Mouse (Mus musculus) neural tube, embryonic 14.5 days (tissue): Measurements from ENCODE around the gene Plcl2. TPM values are rescaled to one million over a fixed set of nuclear protein-coding genes. Genes with fewer than 3 reads are reported as not detected.
"Not testable (repeated sequence)": the region's sequence is repeated elsewhere in the genome, so short reads cannot be mapped to it uniquely, and the experiment has no call there.

Experiments
- ATAC-seq: fragments of 200-750 bp; cut with Nextera tagmentation; 2 replicates; pipeline ENCODE4 v1.8.0; 2017; ENCODE audit warnings: low read depth, mild to moderate bottlenecking, moderate TSS enrichment, moderate library complexity
- H3K27ac ChIP-seq: fragments of 300-500 bp; sonication (generic); 2 replicates; pipeline ENCODE4 v1.5.1; 2014; ENCODE audit warnings: low read depth, mild to moderate bottlenecking, control low read depth, low read length, moderate library complexity, mixed read lengths
- H3K27me3 ChIP-seq: fragments of 300-500 bp; sonication (generic); 2 replicates; pipeline ENCODE4 v1.6.1; 2014; ENCODE audit warnings: low read length; ENCODE audit not compliant: control insufficient read depth, insufficient read depth
- H3K36me3 ChIP-seq: fragments of 300-500 bp; sonication (generic); 2 replicates; pipeline ENCODE4 v1.6.1; 2014; ENCODE audit warnings: low read length, mixed read lengths; ENCODE audit not compliant: control insufficient read depth, insufficient read depth
- H3K4me1 ChIP-seq: fragments of 300-500 bp; sonication (generic); 2 replicates; pipeline ENCODE4 v1.6.1; 2014; ENCODE audit warnings: low read length; ENCODE audit not compliant: control insufficient read depth, insufficient read depth
- H3K4me2 ChIP-seq: fragments of 300-500 bp; sonication (generic); 2 replicates; pipeline ENCODE4 v1.6.1; 2014; ENCODE audit warnings: mild to moderate bottlenecking, low read depth, low read length, control low read depth
- H3K4me3 ChIP-seq: fragments of 300-500 bp; sonication (generic); 2 replicates; pipeline ENCODE4 v1.5.1; 2014; ENCODE audit warnings: low read depth, low read length, control low read depth, mixed read lengths
- H3K9ac ChIP-seq: fragments of 300-500 bp; sonication (generic); replicated peaks from 2 replicates; pipeline ENCODE4 v1.6.1; 2014; ENCODE audit warnings: low read depth, mild to moderate bottlenecking, control low read depth, low read length, mixed read lengths
- H3K9me3 ChIP-seq: fragments of 300-500 bp; sonication (generic); 2 replicates; pipeline ENCODE4 v1.6.1; 2016; ENCODE audit warnings: low read length; ENCODE audit not compliant: control insufficient read depth
- WGBS: fragments of 180-500 bp; shearing (Covaris S2); extraction: QIAGEN DNeasy Blood & Tissue Kit; methylation state at CpG from one replicate; pipeline ENCODE4 v1.1.7; 2014; 5-methylcytosine and 5-hydroxymethylcytosine counted together
- polyA plus RNA-seq: library from polyadenylated mRNA; unstranded; fragments of >200 nt; fragmentation: Nextera tagmentation; extraction: Ambion mirVana; gene quantifications from 2 replicates; pipeline ENCODE4 v1.2.1, GENCODE M21; 2014

The Plcl2 gene
- polyA plus RNA-seq, 1 experiment from 2014 or later: 13.6 TPM

DNA sequence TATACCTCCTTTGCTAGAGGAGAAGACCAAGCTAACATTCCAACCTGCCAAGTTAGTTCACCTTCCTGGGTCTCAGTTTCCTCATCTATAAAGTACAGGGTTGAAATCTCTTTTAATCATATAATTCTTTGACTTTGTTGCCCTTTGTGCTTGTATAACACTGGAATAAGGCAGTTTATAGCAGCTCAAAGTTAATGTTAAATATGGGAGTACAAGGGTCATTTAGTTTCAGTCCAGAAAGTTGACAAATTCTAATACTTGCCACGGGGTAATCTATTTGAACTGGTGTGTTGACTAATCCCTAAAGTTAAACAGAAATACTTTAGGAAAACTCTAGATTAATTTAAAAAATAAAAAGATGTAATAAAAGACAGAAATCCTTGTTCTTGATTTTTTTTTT is 35.7 kb downstream of the Plcl2 start:
- no peaks in the 10 kb centered on the region for H3K4me1 ChIP-seq
- no peaks in the 10 kb centered on the region for H3K9me3 ChIP-seq
- H3K27ac ChIP-seq: no peak overlapping the region
- WGBS: 93% methylated on average over 1 of the region's 1 CpGs
- H3K27me3 ChIP-seq: no peaks in the 10 kb centered on the region
- H3K4me2 ChIP-seq: no peak overlapping the region
- no peak overlapping the region for H3K9ac ChIP-seq
- H3K36me3 ChIP-seq: no peaks in the 10 kb centered on the region
- ATAC-seq: no peak
- H3K4me3 ChIP-seq: no peak overlapping the region

DNA sequence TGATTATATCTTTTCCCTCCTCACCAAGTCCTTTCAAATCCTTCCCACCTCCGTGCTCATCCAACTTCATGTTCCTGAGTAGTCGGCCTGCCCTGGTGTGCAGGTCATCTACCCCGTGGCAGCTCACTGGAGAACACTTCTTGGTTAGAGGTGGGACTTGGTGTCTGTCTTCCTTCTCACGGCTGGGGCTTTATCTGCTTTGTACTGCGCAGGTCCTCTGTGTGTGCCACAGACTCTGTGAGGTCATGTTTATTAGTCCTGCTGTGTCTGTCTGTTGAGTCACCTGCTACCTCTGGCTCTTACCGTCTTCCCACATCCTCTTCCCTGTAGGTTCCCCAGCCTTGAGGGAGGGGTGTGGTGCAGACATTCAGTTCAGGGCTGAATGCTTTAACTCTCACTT is 36.1 kb downstream of the Plcl2 start:
- no peaks in the 10 kb centered on the region for H3K9me3 ChIP-seq

DNA sequence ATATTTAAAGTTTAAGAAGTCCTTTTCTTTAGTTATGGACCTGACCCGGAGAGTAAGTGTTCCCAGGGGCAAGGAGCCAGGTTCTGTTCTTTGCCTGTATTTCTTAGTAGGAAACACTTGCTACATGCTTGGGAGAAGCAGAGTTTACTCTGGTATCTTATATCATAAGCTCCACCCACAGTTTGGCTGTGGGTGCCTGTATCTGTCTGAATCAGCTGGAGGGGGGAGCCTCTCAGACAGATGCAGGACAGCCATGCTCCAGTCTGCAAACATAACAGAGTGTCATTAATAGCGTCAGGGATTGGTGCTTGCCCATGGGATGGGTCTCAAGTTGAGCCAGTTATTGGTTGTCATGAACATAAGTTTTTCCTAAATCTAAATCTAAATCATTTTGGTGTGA is 42.9 kb downstream of the Plcl2 start:
- Histone ChIP-seq H3K4me1 (no peaks in the 10 kb centered on the region), H3K4me3 (no peak overlapping the region), H3K4me2 (no peak overlapping the region), H3K27me3 (no peaks in the 10 kb centered on the region), H3K36me3 (no peaks in the 10 kb centered on the region), H3K27ac (no peak overlapping the region), H3K9ac (no peak overlapping the region), H3K9me3 (no peaks in the 10 kb centered on the region)
- WGBS: 89% methylated on average over 2 of the region's 2 CpGs
- ATAC-seq: no peak

More for the DNA sequence above, 36.1 kb downstream of the Plcl2 start:
- Histone ChIP-seq H3K27ac (no peak overlapping the region), H3K27me3 (no peaks in the 10 kb centered on the region), H3K36me3 (no peaks in the 10 kb centered on the region), H3K4me3 (no peak overlapping the region), H3K9ac (no peak overlapping the region), H3K4me1 (no peaks in the 10 kb centered on the region), H3K4me2 (no peak overlapping the region)
- WGBS: 68% methylated on average over 6 of the region's 6 CpGs
- no peak for ATAC-seq

DNA sequence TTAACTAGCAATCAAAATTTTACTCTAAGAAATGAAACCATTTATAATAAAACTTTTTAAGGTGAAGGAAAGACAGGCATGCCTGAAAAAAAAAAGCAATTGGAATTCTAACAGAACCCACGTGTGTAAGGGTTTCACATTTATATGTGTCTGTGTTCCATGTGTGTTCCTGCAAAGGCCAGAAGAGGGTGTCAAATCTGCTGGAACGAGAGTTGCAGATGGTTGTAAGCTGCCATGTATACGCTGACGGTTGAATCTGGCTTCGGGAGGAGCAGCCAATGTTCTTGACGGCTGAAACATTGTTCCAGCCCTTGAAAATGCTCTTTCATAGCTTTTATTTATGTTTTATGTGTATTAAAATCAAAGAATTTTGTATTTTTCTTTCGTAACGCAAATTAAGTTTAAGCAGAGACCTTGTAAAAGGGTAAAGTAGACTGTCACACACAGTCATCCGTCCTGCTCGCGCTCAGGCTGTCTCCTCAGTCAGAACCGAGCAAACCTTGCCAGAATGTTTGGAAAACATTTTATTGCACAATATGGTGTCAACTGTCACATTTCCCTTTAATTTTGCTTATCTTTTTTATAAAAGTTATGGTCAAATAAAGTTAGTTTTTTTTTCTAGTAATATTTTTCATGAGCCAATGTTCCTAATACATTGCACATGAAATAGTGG is 48.5 kb downstream of the Plcl2 start:
- ATAC-seq: no peak
- Histone ChIP-seq H3K36me3 (no peaks in the 10 kb centered on the region), H3K27ac (no peak overlapping the region), H3K4me2 (no peak overlapping the region), H3K27me3 (no peaks in the 10 kb centered on the region), H3K9me3 (no peaks in the 10 kb centered on the region), H3K4me1 (no peaks in the 10 kb centered on the region), H3K4me3 (no peak overlapping the region), H3K9ac (no peak overlapping the region)
- 86% methylated on average over 12 of the region's 12 CpGs for WGBS

DNA sequence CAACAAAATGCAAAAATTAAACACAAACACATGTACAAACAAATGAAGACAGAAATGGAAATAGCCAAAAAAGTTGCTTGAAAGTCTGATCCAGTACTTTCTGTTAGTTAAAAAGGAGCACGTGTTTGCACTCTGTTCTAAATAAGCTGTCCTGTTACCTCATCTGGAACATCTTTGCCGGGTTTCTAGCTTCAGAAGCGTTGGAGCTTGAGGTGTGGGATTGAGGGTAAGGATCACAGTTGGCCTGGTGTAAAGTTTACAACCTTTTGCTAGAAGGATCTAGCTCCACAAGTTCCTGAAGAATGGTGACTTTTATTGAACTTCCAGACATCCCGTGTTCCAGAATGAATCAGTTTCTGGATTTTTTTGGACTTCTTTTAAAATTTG is 49.0 kb downstream of the Plcl2 start:
- Histone ChIP-seq H3K4me1 (no peaks in the 10 kb centered on the region), H3K27me3 (no peaks in the 10 kb centered on the region), H3K9ac (no peak overlapping the region), H3K9me3 (no peaks in the 10 kb centered on the region), H3K36me3 (no peaks in the 10 kb centered on the region), H3K27ac (no peak overlapping the region), H3K4me2 (no peak overlapping the region), H3K4me3 (no peak overlapping the region)
- ATAC-seq: no peak
- 90% methylated on average over 4 of the region's 4 CpGs for WGBS

DNA sequence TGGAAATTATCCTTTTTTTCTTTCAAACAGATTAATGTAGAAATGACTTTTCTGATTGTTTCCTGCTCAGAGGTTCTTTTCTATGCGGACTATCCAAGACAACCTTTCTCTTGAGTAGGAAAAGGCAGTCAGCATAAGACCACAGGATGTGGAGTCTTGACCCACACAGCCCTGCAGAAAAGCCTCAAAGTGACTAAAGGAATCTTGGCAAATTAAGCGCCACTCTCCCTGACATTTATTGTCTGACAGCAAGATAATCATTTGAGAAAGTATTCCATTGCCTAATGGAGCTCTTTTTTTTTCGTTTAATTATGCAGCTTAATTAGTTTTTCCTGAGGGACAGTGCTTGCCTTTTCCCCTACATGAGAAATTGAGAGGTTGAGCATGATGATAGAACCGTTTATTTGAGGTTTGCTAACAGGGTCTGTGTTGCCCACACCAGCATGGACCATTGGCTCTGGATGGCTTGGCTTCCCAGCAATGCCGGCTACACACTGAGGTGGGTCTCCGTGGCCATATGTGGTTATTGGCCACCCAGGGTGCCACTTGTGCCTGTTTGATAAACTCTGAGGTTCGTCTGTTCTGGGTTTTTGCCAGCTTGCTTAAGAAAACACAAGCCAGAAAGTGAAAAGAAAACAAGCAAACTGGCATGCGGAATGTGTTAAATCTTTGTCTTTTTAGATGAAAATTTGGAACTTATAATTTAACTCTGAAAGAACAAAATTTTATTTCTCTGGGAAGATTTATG is 56.3 kb downstream of the Plcl2 start:
- Histone ChIP-seq H3K9me3 (no peaks in the 10 kb centered on the region), H3K27ac (no peak overlapping the region), H3K4me3 (no peak overlapping the region), H3K4me2 (no peak overlapping the region), H3K36me3 (no peaks in the 10 kb centered on the region), H3K27me3 (no peaks in the 10 kb centered on the region), H3K4me1 (peaks cover 4% of the 10 kb centered on the region; the same call in 1 of the 2 replicates), H3K9ac (no peak overlapping the region)
- ATAC-seq: no peak
- 45% methylated on average over 8 of the region's 8 CpGs for WGBS

DNA sequence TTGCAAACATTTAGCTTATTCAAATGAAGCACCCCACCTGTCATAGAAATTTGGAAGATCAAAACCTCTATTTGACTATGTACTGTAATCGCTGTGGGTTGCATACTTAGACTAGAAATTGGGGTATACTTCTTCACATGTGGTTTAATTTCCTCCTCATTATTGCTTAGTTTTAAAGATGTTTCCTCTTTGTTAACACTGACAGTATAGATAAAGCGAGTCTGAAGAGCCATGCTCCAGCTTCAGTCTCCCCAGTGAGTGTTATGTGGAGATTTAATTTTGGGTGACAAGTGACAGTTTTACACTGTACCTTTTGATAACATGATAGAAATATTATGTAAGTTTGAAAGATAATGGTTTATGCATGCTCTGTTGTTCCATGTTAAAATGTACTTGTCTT is 59.6 kb downstream of the Plcl2 start:
- H3K4me3 ChIP-seq: no peak overlapping the region
- H3K27me3 ChIP-seq: no peaks in the 10 kb centered on the region
- H3K9me3 ChIP-seq: no peaks in the 10 kb centered on the region
- peaks cover 4% of the 10 kb centered on the region; the same call in 1 of the 2 replicates for H3K4me1 ChIP-seq
- H3K9ac ChIP-seq: no peak overlapping the region
- no peaks in the 10 kb centered on the region for H3K36me3 ChIP-seq
- no peak overlapping the region for H3K27ac ChIP-seq
- 95% methylated on average over 2 of the region's 2 CpGs for WGBS
- no peak overlapping the region for H3K4me2 ChIP-seq
- ATAC-seq: no peak

DNA sequence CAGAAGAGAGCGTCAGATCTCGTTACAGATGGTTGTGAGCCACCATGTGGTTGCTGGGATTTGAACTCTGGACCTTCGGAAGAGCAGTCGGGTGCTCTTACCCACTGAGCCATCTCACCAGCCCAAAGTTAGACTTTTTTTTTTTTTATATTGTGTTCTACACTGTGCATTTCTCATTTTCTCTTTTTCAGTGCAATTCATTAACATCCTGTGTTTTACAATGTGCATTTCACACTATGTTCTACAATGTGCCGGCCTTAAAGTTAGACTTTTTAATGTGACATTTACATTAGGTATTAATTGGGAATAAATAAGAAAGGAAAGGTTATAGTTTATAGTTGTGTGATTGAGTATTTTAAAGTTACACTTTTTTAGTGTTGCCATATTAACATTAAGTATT is 61.0 kb downstream of the Plcl2 start:
- peak; percentile 61; the same call in 1 of the 2 replicates for ATAC-seq
- not testable (repeated sequence) for H3K4me3 ChIP-seq, H3K9ac ChIP-seq, H3K9me3 ChIP-seq, H3K36me3 ChIP-seq, H3K27me3 ChIP-seq, H3K4me1 ChIP-seq, H3K4me2 ChIP-seq, H3K27ac ChIP-seq
- WGBS: 99% methylated on average over 4 of the region's 5 CpGs

DNA sequence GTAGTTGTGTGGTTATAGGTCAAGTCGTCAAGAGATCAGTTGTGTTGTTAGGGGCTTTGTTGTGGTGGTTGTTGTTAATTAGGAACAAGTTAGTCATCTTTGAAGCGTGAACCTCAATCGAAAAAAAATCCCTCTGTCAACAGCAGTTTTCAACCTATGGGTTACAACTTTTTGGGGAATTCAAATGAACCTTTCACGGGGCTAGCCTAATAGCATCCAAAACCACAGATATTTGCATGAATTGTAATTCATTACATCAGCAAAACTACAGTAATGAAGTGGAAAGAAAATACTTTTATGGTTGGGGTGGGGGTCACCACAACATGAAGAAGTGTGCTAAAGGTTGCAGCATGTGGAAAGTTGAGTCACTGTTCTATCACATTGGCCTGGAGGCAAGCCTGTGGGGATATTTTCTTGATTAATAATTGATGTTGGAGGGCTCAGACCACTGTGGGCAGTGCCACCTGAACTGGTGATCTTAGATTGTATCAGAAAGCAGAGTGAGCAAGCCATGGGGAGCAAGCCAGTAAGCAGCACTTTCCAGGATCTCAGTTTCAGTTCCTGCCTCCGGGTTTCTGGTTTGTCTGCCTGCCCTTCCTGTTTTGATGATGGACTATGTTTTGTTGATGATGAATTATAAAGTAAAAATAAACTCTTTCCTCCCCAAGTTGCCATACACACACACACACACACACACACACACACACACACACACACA is 61.6 kb downstream of the Plcl2 start:
- Histone ChIP-seq H3K36me3 (no peaks in the 10 kb centered on the region), H3K4me1 (no peaks in the 10 kb centered on the region), H3K4me2 (no peak overlapping the region), H3K4me3 (no peak overlapping the region), H3K9ac (no peak overlapping the region), H3K27me3 (no peaks in the 10 kb centered on the region), H3K27ac (no peak overlapping the region), H3K9me3 (no peaks in the 10 kb centered on the region)
- ATAC-seq: no peak
- WGBS: 83% methylated on average over 5 of the region's 5 CpGs
